Mouse (Mus musculus) lung, embryonic 14.5 days (tissue): ENCODE results near the gene Tardbp. TPM values are rescaled to one million over a fixed set of nuclear protein-coding genes. Genes with fewer than 3 reads are reported as not detected.

Experiments used
- ATAC-seq: fragments of 200-750 bp; cut with Nextera tagmentation; 2 replicates; pipeline ENCODE4 v1.8.0; 2017; ENCODE audit warnings: mild to moderate bottlenecking, moderate TSS enrichment, moderate library complexity; ENCODE audit not compliant: insufficient read depth
- DNase-seq: peaks from one replicate; pipeline ENCODE4 v3.0.0-alpha.2; 2015
- H3K27ac ChIP-seq: fragments of 300-500 bp; sonication (generic); 2 replicates; pipeline ENCODE4 v1.5.1; 2014; ENCODE audit warnings: low read depth, mild to moderate bottlenecking, moderate library complexity
- H3K27me3 ChIP-seq: fragments of 300-500 bp; sonication (generic); 2 replicates; pipeline ENCODE4 v1.6.1; 2014; ENCODE audit warnings: low read length, control low read depth; ENCODE audit not compliant: insufficient read depth
- H3K36me3 ChIP-seq: fragments of 300-500 bp; sonication (generic); 2 replicates; pipeline ENCODE4 v1.6.1; 2014; ENCODE audit warnings: control low read depth; ENCODE audit not compliant: insufficient read depth
- H3K4me1 ChIP-seq: fragments of 300-500 bp; sonication (generic); 2 replicates; pipeline ENCODE4 v1.6.1; 2014; ENCODE audit warnings: antibody characterized with exemption, control low read depth; ENCODE audit not compliant: insufficient read depth
- H3K4me2 ChIP-seq: fragments of 300-500 bp; sonication (generic); 2 replicates; pipeline ENCODE4 v1.6.1; 2014; ENCODE audit warnings: mild to moderate bottlenecking
- H3K4me3 ChIP-seq: fragments of 300-500 bp; sonication (generic); 2 replicates; pipeline ENCODE4 v1.5.1; 2014; ENCODE audit warnings: low read depth, low read length
- H3K9ac ChIP-seq: fragments of 300-500 bp; sonication (generic); 2 replicates; pipeline ENCODE4 v1.6.1; 2014
- H3K9me3 ChIP-seq: fragments of 300-500 bp; sonication (generic); 2 replicates; pipeline ENCODE4 v1.6.1; 2016; ENCODE audit warnings: low read depth, low read length, control low read depth
- CTCF ChIP-seq: IDR thresholded peaks from 2 replicates; pipeline ENCODE4 v1.5.1; 2016; ENCODE audit warnings: antibody characterized with exemption, low read depth
- WGBS: fragments of 180-500 bp; shearing (Covaris S2); extraction: QIAGEN DNeasy Blood & Tissue Kit; methylation state at CpG from one replicate; pipeline ENCODE4 v1.1.7; 2014; 5-methylcytosine and 5-hydroxymethylcytosine counted together
- polyA plus RNA-seq: library from polyadenylated mRNA; unstranded; fragments of >200 nt; fragmentation: Nextera tagmentation; extraction: Ambion mirVana; gene quantifications from 2 replicates; pipeline ENCODE4 v1.2.1, GENCODE M21; 2014

Gene Tardbp
- polyA plus RNA-seq, 1 experiment from 2014 or later: 172 TPM

- ATAC-seq (no peak), DNase-seq (no peak)
- Histone ChIP-seq H3K4me1 (no peaks in the 10 kb centered on the region), H3K27me3 (no peaks in the 10 kb centered on the region; the same call in 1 of the 2 replicates), H3K4me2 (no peak overlapping the region), H3K9ac (no peak overlapping the region), H3K9me3 (no peaks in the 10 kb centered on the region), H3K36me3 (no peaks in the 10 kb centered on the region), H3K27ac (no peak overlapping the region), H3K4me3 (no peak overlapping the region)
- 64% methylated on average over 7 of the region's 7 CpGs for WGBS
- no peak for TF ChIP-seq CTCF
Measured at GRCm38 (mm10) chr4:148663326-148663725, 36.5 kb upstream of the Tardbp start.

GRCm38 (mm10) chr4:148662168-148662965, 35.5 kb upstream of the Tardbp start:
- Histone ChIP-seq H3K4me2 (peak overlapping the region; percentile 29; the same call in 1 of the 2 replicates), H3K9ac (no peak overlapping the region), H3K4me3 (no peak overlapping the region), H3K27ac (no peak overlapping the region), H3K4me1 (no peaks in the 10 kb centered on the region), H3K27me3 (no peaks in the 10 kb centered on the region; the same call in 1 of the 2 replicates), H3K9me3 (no peaks in the 10 kb centered on the region), H3K36me3 (no peaks in the 10 kb centered on the region)
- ATAC-seq (peak; percentile 26; the same call in 1 of the 2 replicates), DNase-seq (peak; percentile 92)
- TF ChIP-seq CTCF: peak; percentile 95
- WGBS: 35% methylated on average over 21 of the region's 21 CpGs

GRCm38 (mm10) chr4:148660174-148660573, 33.4 kb upstream of the Tardbp start:
- WGBS: 26% methylated on average over 3 of the region's 3 CpGs
- no peak overlapping the region for H3K9ac ChIP-seq
- TF ChIP-seq CTCF: no peak
- H3K36me3 ChIP-seq: no peaks in the 10 kb centered on the region
- no peak overlapping the region for H3K4me2 ChIP-seq
- H3K27me3 ChIP-seq: no peaks in the 10 kb centered on the region; the same call in 1 of the 2 replicates
- no peak for DNase-seq
- H3K27ac ChIP-seq: no peak overlapping the region
- H3K4me1 ChIP-seq: no peaks in the 10 kb centered on the region
- no peaks in the 10 kb centered on the region for H3K9me3 ChIP-seq
- no peak overlapping the region for H3K4me3 ChIP-seq
- ATAC-seq: no peak

- H3K4me1 ChIP-seq: no peaks in the 10 kb centered on the region
- no peak for TF ChIP-seq CTCF
- no peaks in the 10 kb centered on the region for H3K27me3 ChIP-seq
- H3K9ac ChIP-seq: no peak overlapping the region
- no peak for ATAC-seq
- no peaks in the 10 kb centered on the region for H3K9me3 ChIP-seq
- 74% methylated on average over 13 of the region's 13 CpGs for WGBS
- H3K4me2 ChIP-seq: no peak overlapping the region
- no peak overlapping the region for H3K4me3 ChIP-seq
- H3K36me3 ChIP-seq: no peaks in the 10 kb centered on the region
- DNase-seq: no peak
- no peak overlapping the region for H3K27ac ChIP-seq
Measured at GRCm38 (mm10) chr4:148657776-148658175, 31.0 kb upstream of the Tardbp start.

- ATAC-seq: no peak
- no peak overlapping the region for H3K4me2 ChIP-seq
Measured at GRCm38 (mm10) chr4:148656691-148657258, 30.0 kb upstream of the Tardbp start.

GRCm38 (mm10) chr4:148654701-148655398, 28.0 kb upstream of the Tardbp start:
- Histone ChIP-seq H3K36me3 (no peaks in the 10 kb centered on the region), H3K4me3 (no peak overlapping the region), H3K27me3 (no peaks in the 10 kb centered on the region), H3K27ac (no peak overlapping the region), H3K4me2 (no peak overlapping the region), H3K4me1 (no peaks in the 10 kb centered on the region), H3K9ac (no peak overlapping the region), H3K9me3 (no peaks in the 10 kb centered on the region)
- peak; percentile 64 for TF ChIP-seq CTCF
- 83% methylated on average over 18 of the region's 18 CpGs for WGBS
- DNase-seq: peak; percentile 60
- ATAC-seq: no peak

More at GRCm38 (mm10) chr4:148656691-148657258, 30.0 kb upstream of the Tardbp start:
- no peak for DNase-seq
- Histone ChIP-seq H3K4me3 (no peak overlapping the region), H3K4me1 (no peaks in the 10 kb centered on the region), H3K36me3 (no peaks in the 10 kb centered on the region), H3K27me3 (no peaks in the 10 kb centered on the region), H3K27ac (no peak overlapping the region), H3K9me3 (no peaks in the 10 kb centered on the region), H3K9ac (no peak overlapping the region)
- TF ChIP-seq CTCF: no peak
- WGBS: 23% methylated on average over 15 of the region's 15 CpGs

- H3K36me3 ChIP-seq: no peaks in the 10 kb centered on the region
- no peak overlapping the region for H3K9ac ChIP-seq
- WGBS: 49% methylated on average over 9 of the region's 9 CpGs
- H3K9me3 ChIP-seq: no peaks in the 10 kb centered on the region
- TF ChIP-seq CTCF: no peak
- no peak overlapping the region for H3K4me2 ChIP-seq
- no peaks in the 10 kb centered on the region for H3K27me3 ChIP-seq
- ATAC-seq (no peak), DNase-seq (no peak)
- no peak overlapping the region for H3K27ac ChIP-seq
- no peaks in the 10 kb centered on the region for H3K4me1 ChIP-seq
- H3K4me3 ChIP-seq: no peak overlapping the region
Measured at GRCm38 (mm10) chr4:148651045-148651444, 24.2 kb upstream of the Tardbp start.
